Mouse (Mus musculus) lung, postnatal 0 days (tissue): ENCODE measurements around the gene Thyn1. TPM values are rescaled to one million over a fixed set of nuclear protein-coding genes. Genes with fewer than 3 reads are reported as not detected.
A peak's percentile ranks its signal among the peaks of the same experiment; 100 is the strongest.

ENCODE experiments used
- ATAC-seq: fragments of 200-750 bp; cut with Nextera tagmentation; 2 replicates; pipeline ENCODE4 v1.8.0; 2017; ENCODE audit warnings: moderate library complexity
- DNase-seq: peaks from one replicate; pipeline ENCODE4 v3.0.0-alpha.2; 2016; ENCODE audit warnings: low spot score
- H3K27ac ChIP-seq: fragments of 300-500 bp; sonication (generic); 2 replicates; pipeline ENCODE4 v1.5.1; 2014; ENCODE audit warnings: antibody characterized with exemption, mild to moderate bottlenecking, low read length, mixed read lengths
- H3K27me3 ChIP-seq: fragments of 300-500 bp; sonication (generic); replicated peaks from 2 replicates; pipeline ENCODE4 v1.6.1; 2014; ENCODE audit warnings: low read length, mixed read lengths; ENCODE audit not compliant: insufficient read depth
- H3K36me3 ChIP-seq: fragments of 300-500 bp; sonication (generic); 2 replicates; pipeline ENCODE4 v1.6.1; 2014; ENCODE audit warnings: low read length, mixed read lengths; ENCODE audit not compliant: insufficient read depth
- H3K4me1 ChIP-seq: fragments of 300-500 bp; sonication (generic); 2 replicates; pipeline ENCODE4 v1.6.1; 2014; ENCODE audit warnings: antibody characterized with exemption, low read depth, low read length, mixed read lengths; ENCODE audit not compliant: insufficient read depth
- H3K4me2 ChIP-seq: fragments of 300-500 bp; sonication (generic); replicated peaks from 2 replicates; pipeline ENCODE4 v1.6.1; 2014; ENCODE audit warnings: low read depth, mild to moderate bottlenecking, low read length, moderate library complexity, mixed read lengths
- H3K4me3 ChIP-seq: fragments of 300-500 bp; sonication (generic); 2 replicates; pipeline ENCODE4 v1.5.1; 2014; ENCODE audit warnings: low read depth, low read length
- H3K9ac ChIP-seq: fragments of 300-500 bp; sonication (generic); replicated peaks from 2 replicates; pipeline ENCODE4 v1.6.1; 2014; ENCODE audit warnings: low read depth, mild to moderate bottlenecking
- H3K9me3 ChIP-seq: fragments of 300-500 bp; sonication (generic); 2 replicates; pipeline ENCODE4 v1.6.1; 2016; ENCODE audit warnings: low read length, mixed read lengths
- CTCF ChIP-seq: IDR thresholded peaks from 2 replicates; pipeline ENCODE4 v1.5.1; 2016; ENCODE audit warnings: antibody characterized with exemption, mild to moderate bottlenecking
- EP300 ChIP-seq: IDR thresholded peaks from 2 replicates; pipeline ENCODE4 v1.6.1; 2016; ENCODE audit warnings: antibody characterized with exemption, mild to moderate bottlenecking, control low read depth
- WGBS: fragments of 180-500 bp; shearing (Covaris S2); extraction: QIAGEN DNeasy Blood & Tissue Kit; methylation state at CpG from one replicate; pipeline ENCODE4 v1.1.7; 2014; 5-methylcytosine and 5-hydroxymethylcytosine counted together
- polyA plus RNA-seq: library from polyadenylated mRNA; unstranded; fragments of >200 nt; fragmentation: Nextera tagmentation; extraction: Ambion mirVana; gene quantifications from 2 replicates; pipeline ENCODE4 v1.2.1, GENCODE M21; 2015

The Thyn1 gene
- polyA plus RNA-seq, 1 experiment from 2014 or later: 55.7 TPM

- Histone ChIP-seq H3K9me3 (no peaks in the 10 kb centered on the region), H3K36me3 (peaks cover 20% of the 10 kb centered on the region; the same call in 1 of the 2 replicates), H3K4me3 (no peak overlapping the region), H3K4me2 (no peak overlapping the region), H3K9ac (no peak overlapping the region), H3K27me3 (no peaks in the 10 kb centered on the region), H3K4me1 (no peaks in the 10 kb centered on the region), H3K27ac (no peak overlapping the region)
- WGBS: 62% methylated on average over 10 of the region's 10 CpGs
- DNase-seq (peak; percentile 57), ATAC-seq (no peak)
- TF ChIP-seq EP300: no peak
These were observed 6.4 kb upstream of the Thyn1 start for GRCm38 (mm10) chr9:26993118-26993517.

- Histone ChIP-seq H3K4me1 (no peaks in the 10 kb centered on the region), H3K4me3 (no peak overlapping the region), H3K27ac (no peak overlapping the region), H3K4me2 (no peak overlapping the region), H3K9ac (no peak overlapping the region), H3K9me3 (no peaks in the 10 kb centered on the region), H3K36me3 (peaks cover 19% of the 10 kb centered on the region; the same call in 1 of the 2 replicates), H3K27me3 (no peaks in the 10 kb centered on the region)
- 77% methylated on average over 3 of the region's 3 CpGs for WGBS
- no peak for TF ChIP-seq CTCF
- no peak for TF ChIP-seq EP300
- ATAC-seq (no peak), DNase-seq (no peak)
These were observed 5.6 kb upstream of the Thyn1 start for GRCm38 (mm10) chr9:26993900-26994299.

DNA sequence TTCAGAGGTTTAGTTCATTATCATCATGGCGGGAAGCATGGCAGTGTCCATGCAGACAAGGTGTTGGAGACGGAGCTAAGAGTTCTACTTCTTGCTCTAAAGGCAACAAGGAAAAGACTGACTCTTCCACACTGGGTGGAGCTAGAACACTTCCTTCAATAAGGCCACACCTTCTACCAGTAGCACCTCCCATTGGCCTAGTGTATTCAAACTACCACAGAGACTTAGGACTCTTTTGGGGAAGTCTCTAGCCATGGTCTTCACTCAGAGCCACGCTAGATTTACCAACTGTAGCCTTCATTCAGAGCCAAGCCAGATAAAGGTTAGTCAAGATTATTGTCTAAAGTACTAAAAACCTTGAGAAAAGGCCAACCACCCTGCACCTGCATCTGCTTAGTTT lies 2.4 kb upstream of the Thyn1 start:
- Histone ChIP-seq H3K4me1 (0 out of 2 replicates have a peak, but pooled peaks cover 10% of the 10 kb centered on the region), H3K27ac (no peak overlapping the region), H3K27me3 (no peaks in the 10 kb centered on the region), H3K9me3 (no peaks in the 10 kb centered on the region), H3K9ac (no peak overlapping the region), H3K4me2 (no peak overlapping the region), H3K36me3 (no peaks in the 10 kb centered on the region), H3K4me3 (no peak overlapping the region)
- 87% methylated on average over 3 of the region's 3 CpGs for WGBS
- ATAC-seq: no peak
- peak; percentile 38 for DNase-seq
- TF ChIP-seq CTCF (no peak), EP300 (no peak)

GRCm38 (mm10) chr9:26997501-26997900 lies 2.0 kb upstream of the Thyn1 start:
- Histone ChIP-seq H3K27me3 (no peaks in the 10 kb centered on the region), H3K9ac (no peak overlapping the region), H3K36me3 (no peaks in the 10 kb centered on the region), H3K27ac (no peak overlapping the region), H3K9me3 (no peaks in the 10 kb centered on the region), H3K4me2 (no peak overlapping the region), H3K4me1 (0 out of 2 replicates have a peak, but pooled peaks cover 10% of the 10 kb centered on the region), H3K4me3 (no peak overlapping the region)
- no peak for ATAC-seq
- 94% methylated on average over 2 of the region's 2 CpGs for WGBS
- TF ChIP-seq CTCF: no peak
- no peak for DNase-seq

DNA sequence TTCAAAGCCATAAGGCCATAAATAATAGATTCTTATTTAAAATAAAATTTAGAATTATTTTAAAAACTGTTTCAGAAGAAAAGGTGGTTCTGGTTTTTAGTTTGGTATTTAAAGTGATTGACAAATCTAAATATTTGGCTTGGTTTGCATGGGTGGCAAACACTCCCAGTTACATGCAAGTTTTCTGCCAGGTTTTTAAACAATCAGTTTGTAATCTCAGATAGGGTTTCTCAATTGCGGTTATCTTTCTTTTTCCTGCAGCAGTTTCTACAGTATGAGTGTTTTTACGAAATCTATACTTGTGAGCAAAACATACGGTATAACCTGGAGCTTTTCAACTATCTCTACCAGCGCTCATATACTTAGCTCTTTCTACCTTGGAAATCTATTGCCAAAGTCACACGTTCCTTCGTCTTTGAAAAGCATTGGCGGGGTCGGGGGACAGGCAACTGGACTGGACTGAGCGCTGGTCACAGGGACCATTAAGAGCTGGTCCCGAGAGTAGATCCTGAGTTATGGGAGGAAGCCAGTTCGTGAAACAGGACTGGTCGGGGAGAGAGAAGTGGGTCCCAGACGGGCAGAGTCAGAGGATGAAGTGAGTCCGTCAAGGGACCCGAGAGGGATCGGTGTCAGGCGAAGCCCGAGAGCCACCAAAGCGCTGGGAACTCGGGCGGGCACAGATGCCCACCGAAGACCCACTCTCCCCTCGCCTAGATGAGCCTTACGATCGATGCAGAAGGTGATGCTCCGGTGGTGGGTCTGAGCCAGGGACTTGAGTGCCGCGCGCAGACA lies 645 bp upstream of the Thyn1 start:
- ATAC-seq (peak; percentile 49), DNase-seq (peak; percentile 45)
- Histone ChIP-seq H3K36me3 (peaks cover 3% of the 10 kb centered on the region; the same call in 1 of the 2 replicates), H3K9me3 (no peaks in the 10 kb centered on the region), H3K4me2 (peak overlapping the region; percentile 69), H3K4me1 (0 out of 2 replicates have a peak, but pooled peaks cover 10% of the 10 kb centered on the region), H3K27ac (peak overlapping the region; percentile 80), H3K27me3 (no peaks in the 10 kb centered on the region), H3K4me3 (peak overlapping the region; percentile 75), H3K9ac (peak overlapping the region; percentile 71)
- WGBS: under 1% methylated on average over 26 of the region's 29 CpGs
- TF ChIP-seq CTCF (no peak), EP300 (no peak)

DNA sequence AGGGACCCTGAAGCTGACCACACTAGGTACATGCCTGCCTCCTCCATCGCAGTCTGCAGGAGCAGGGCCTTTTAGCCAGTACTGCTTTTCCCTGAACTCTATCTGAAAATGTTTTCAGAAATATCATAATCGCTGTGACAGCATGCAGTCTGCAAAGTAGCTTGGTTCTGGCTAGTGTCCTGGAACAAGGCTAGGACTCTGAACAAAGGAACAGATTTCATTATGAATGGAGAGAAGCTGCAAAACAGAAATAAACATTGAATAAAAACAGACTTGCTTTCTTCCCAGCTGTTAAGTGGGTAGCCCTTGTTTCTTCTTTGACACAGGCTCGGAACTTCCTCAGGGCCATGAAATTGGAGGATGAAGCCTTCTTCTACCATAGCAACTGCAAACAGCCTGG lies 5.7 kb downstream of the Thyn1 start:
- no peak overlapping the region for H3K4me3 ChIP-seq
- no peak for TF ChIP-seq CTCF
- no peak for TF ChIP-seq EP300
- ATAC-seq: no peak
- 0 out of 2 replicates have a peak, but pooled peaks cover 9% of the 10 kb centered on the region for H3K4me1 ChIP-seq
- H3K27ac ChIP-seq: no peak overlapping the region
- DNase-seq: no peak
- H3K27me3 ChIP-seq: no peaks in the 10 kb centered on the region
- no peaks in the 10 kb centered on the region for H3K9me3 ChIP-seq
- no peak overlapping the region for H3K9ac ChIP-seq
- no peak overlapping the region for H3K4me2 ChIP-seq
- 89% methylated on average over 3 of the region's 3 CpGs for WGBS
- peaks cover 50% of the 10 kb centered on the region for H3K36me3 ChIP-seq
